Mouse (Mus musculus): ENCODE measurements around the gene Klhl9. TPM values are rescaled to one million over a fixed set of nuclear protein-coding genes. Genes with fewer than 3 reads are reported as not detected.

Klhl9 gene
- polyA plus RNA-seq, 1 experiment from 2014 or later: 110 TPM

Other genes with a start within 250 kb of the Klhl9 start
- gene Ifnb1, start 199.7 kb downstream of the Klhl9 start, polyA plus RNA-seq (2016; fragmentation: Nextera tagmentation; extraction: Ambion mirVana): not detected in 2 replicates
- not detected in 2 replicates for gene Ifna15, start 164.2 kb downstream of the Klhl9 start, polyA plus RNA-seq (2016; fragmentation: Nextera tagmentation; extraction: Ambion mirVana)
- not detected in 2 replicates for gene Ifna14, start 150.7 kb downstream of the Klhl9 start, polyA plus RNA-seq (2016; fragmentation: Nextera tagmentation; extraction: Ambion mirVana)
- gene Ifna9, start 130.1 kb downstream of the Klhl9 start, polyA plus RNA-seq (2016; fragmentation: Nextera tagmentation; extraction: Ambion mirVana): not detected in 2 replicates
- gene Ifna12, start 119.1 kb downstream of the Klhl9 start, polyA plus RNA-seq (2016; fragmentation: Nextera tagmentation; extraction: Ambion mirVana): not detected in 2 replicates
- not detected in 2 replicates for gene C87499, start 88.1 kb downstream of the Klhl9 start, polyA plus RNA-seq (2016; fragmentation: Nextera tagmentation; extraction: Ambion mirVana)
- gene Ifna13, start 78.0 kb downstream of the Klhl9 start, polyA plus RNA-seq (2016; fragmentation: Nextera tagmentation; extraction: Ambion mirVana): not detected in 2 replicates
- not detected in 2 replicates for gene Ifna16, start 45.5 kb downstream of the Klhl9 start, polyA plus RNA-seq (2016; fragmentation: Nextera tagmentation; extraction: Ambion mirVana)
- not detected in 2 replicates for gene Ifna2, start 38.6 kb downstream of the Klhl9 start, polyA plus RNA-seq (2016; fragmentation: Nextera tagmentation; extraction: Ambion mirVana)
- gene Ifnab, start 31.1 kb downstream of the Klhl9 start, polyA plus RNA-seq (2016; fragmentation: Nextera tagmentation; extraction: Ambion mirVana): not detected in 2 replicates
- 0.80 and 0.90 TPM in 2 replicates for gene Gm26566, start 660 bp downstream of the Klhl9 start, polyA plus RNA-seq (2016; fragmentation: Nextera tagmentation; extraction: Ambion mirVana)
- gene Gm13271, start 32.4 kb upstream of the Klhl9 start, polyA plus RNA-seq (2016; fragmentation: Nextera tagmentation; extraction: Ambion mirVana): not detected in 2 replicates
- 0.14 and 0.20 TPM in 2 replicates for gene Gm13283, start 37.7 kb upstream of the Klhl9 start, polyA plus RNA-seq (2016; fragmentation: Nextera tagmentation; extraction: Ambion mirVana)
- gene Gm13290, start 51.4 kb upstream of the Klhl9 start, polyA plus RNA-seq (2016; fragmentation: Nextera tagmentation; extraction: Ambion mirVana): not detected in 2 replicates
- gene Gm13289, start 54.5 kb upstream of the Klhl9 start, polyA plus RNA-seq (2016; fragmentation: Nextera tagmentation; extraction: Ambion mirVana): not detected in 2 replicates
- gene Gm13272, start 57.4 kb upstream of the Klhl9 start, polyA plus RNA-seq (2016; fragmentation: Nextera tagmentation; extraction: Ambion mirVana): not detected in 2 replicates
- gene Ifnz, start 59.7 kb upstream of the Klhl9 start, polyA plus RNA-seq (2016; fragmentation: Nextera tagmentation; extraction: Ambion mirVana): 0.14 TPM in 1 of 2 replicates, not detected in the other
- not detected in 2 replicates for gene Gm13276, start 63.2 kb upstream of the Klhl9 start, polyA plus RNA-seq (2016; fragmentation: Nextera tagmentation; extraction: Ambion mirVana)
- gene Gm13277, start 66.2 kb upstream of the Klhl9 start, polyA plus RNA-seq (2016; fragmentation: Nextera tagmentation; extraction: Ambion mirVana): not detected in 2 replicates
- not detected in 2 replicates for gene Gm13278, start 69.1 kb upstream of the Klhl9 start, polyA plus RNA-seq (2016; fragmentation: Nextera tagmentation; extraction: Ambion mirVana)
- not detected in 2 replicates for gene Gm13275, start 72.0 kb upstream of the Klhl9 start, polyA plus RNA-seq (2016; fragmentation: Nextera tagmentation; extraction: Ambion mirVana)
- gene Gm13279, start 74.9 kb upstream of the Klhl9 start, polyA plus RNA-seq (2016; fragmentation: Nextera tagmentation; extraction: Ambion mirVana): not detected in 2 replicates
- 0.28 and 0.35 TPM in 2 replicates for gene Gm13285, start 77.2 kb upstream of the Klhl9 start, polyA plus RNA-seq (2016; fragmentation: Nextera tagmentation; extraction: Ambion mirVana)
- gene Gm13287, start 80.8 kb upstream of the Klhl9 start, polyA plus RNA-seq (2016; fragmentation: Nextera tagmentation; extraction: Ambion mirVana): not detected in 2 replicates
- gene Gm13288, start 83.1 kb upstream of the Klhl9 start, polyA plus RNA-seq (2016; fragmentation: Nextera tagmentation; extraction: Ambion mirVana): not detected in 2 replicates
- gene Ifna7, start 93.8 kb upstream of the Klhl9 start, polyA plus RNA-seq (2016; fragmentation: Nextera tagmentation; extraction: Ambion mirVana): not detected in 2 replicates
- gene Ifna11, start 97.5 kb upstream of the Klhl9 start, polyA plus RNA-seq (2016; fragmentation: Nextera tagmentation; extraction: Ambion mirVana): not detected in 2 replicates
- not detected in 2 replicates for gene Ifna6, start 105.0 kb upstream of the Klhl9 start, polyA plus RNA-seq (2016; fragmentation: Nextera tagmentation; extraction: Ambion mirVana)
- not detected in 2 replicates for gene Ifna5, start 113.1 kb upstream of the Klhl9 start, polyA plus RNA-seq (2016; fragmentation: Nextera tagmentation; extraction: Ambion mirVana)
- gene Ifna4, start 119.4 kb upstream of the Klhl9 start, polyA plus RNA-seq (2016; fragmentation: Nextera tagmentation; extraction: Ambion mirVana): not detected in 2 replicates
- not detected in 2 replicates for gene Ifna1, start 127.6 kb upstream of the Klhl9 start, polyA plus RNA-seq (2016; fragmentation: Nextera tagmentation; extraction: Ambion mirVana)
- not detected in 2 replicates for gene Ifne, start 157.7 kb upstream of the Klhl9 start, polyA plus RNA-seq (2016; fragmentation: Nextera tagmentation; extraction: Ambion mirVana)

All from embryonic facial prominence, embryonic 10.5 days (tissue).